Mouse (Mus musculus) G1E-ER4 (cell line): Measurements from ENCODE around the gene Iqch. TPM values are rescaled to one million over a fixed set of nuclear protein-coding genes. Genes with fewer than 3 reads are reported as not detected.

Experiments used
- GATA1 ChIP-seq: IDR thresholded peaks from one replicate; pipeline ENCODE4 v1.8.0; 2012; ENCODE audit warnings: low read length, inconsistent platforms
- polyA plus RNA-seq: library from polyadenylated mRNA; stranded (reverse); fragments of >175 nt; gene quantifications from 2 replicates; pipeline ENCODE4 v1.2.3, GENCODE M21; 2012

The Iqch gene
- polyA plus RNA-seq, 1 experiment: not detected

GRCm38 (mm10) chr9:63548966-63549365 lies 53.3 kb downstream of the Iqch start:
- no peak for TF ChIP-seq GATA1

GRCm38 (mm10) chr9:63541926-63542325 lies 60.4 kb downstream of the Iqch start:
- no peak for TF ChIP-seq GATA1

GRCm38 (mm10) chr9:63541301-63541700 lies 61.0 kb downstream of the Iqch start:
- TF ChIP-seq GATA1: no peak

- no peak for TF ChIP-seq GATA1
Measured at GRCm38 (mm10) chr9:63537489-63537888, 64.8 kb downstream of the Iqch start.

GRCm38 (mm10) chr9:63535042-63535441 lies 67.3 kb downstream of the Iqch start:
- no peak for TF ChIP-seq GATA1

GRCm38 (mm10) chr9:63534371-63534780 lies 67.9 kb downstream of the Iqch start:
- no peak for TF ChIP-seq GATA1

- no peak for TF ChIP-seq GATA1
Measured at GRCm38 (mm10) chr9:63532966-63533711, 69.2 kb downstream of the Iqch start.

GRCm38 (mm10) chr9:63523937-63524253 lies 78.4 kb downstream of the Iqch start:
- TF ChIP-seq GATA1: no peak

GRCm38 (mm10) chr9:63523251-63523936 lies 78.9 kb downstream of the Iqch start:
- TF ChIP-seq GATA1: no peak

GRCm38 (mm10) chr9:63512851-63513250 lies 89.4 kb downstream of the Iqch start:
- no peak for TF ChIP-seq GATA1

- TF ChIP-seq GATA1: no peak
Measured at GRCm38 (mm10) chr9:63511034-63511433, 91.3 kb downstream of the Iqch start.

GRCm38 (mm10) chr9:63507110-63507509 lies 95.2 kb downstream of the Iqch start:
- TF ChIP-seq GATA1: no peak

- no peak for TF ChIP-seq GATA1
Measured at GRCm38 (mm10) chr9:63503890-63504289, 98.4 kb downstream of the Iqch start.

- TF ChIP-seq GATA1: no peak
Measured at GRCm38 (mm10) chr9:63501516-63501915, 100.8 kb downstream of the Iqch start.

GRCm38 (mm10) chr9:63499912-63500311 lies 102.4 kb downstream of the Iqch start:
- no peak for TF ChIP-seq GATA1

- TF ChIP-seq GATA1: no peak
Measured at GRCm38 (mm10) chr9:63495786-63496185, 106.5 kb downstream of the Iqch start.

- TF ChIP-seq GATA1: no peak
Measured at GRCm38 (mm10) chr9:63493746-63494145, 108.5 kb downstream of the Iqch start.
